Mouse (Mus musculus) liver, postnatal 0 days (tissue): ENCODE measurements at regions not wholly inside any gene's neighbourhood (a gene's known extent, or its start where the extent isn't known, plus 50 kb on each side); places are given as distances from the start of the nearest gene placed in this dataset.

Experiments used
- CTCF ChIP-seq: sonication (generic); IDR thresholded peaks from 2 replicates; pipeline ENCODE4 v1.5.1; 2016; ENCODE audit warnings: antibody characterized with exemption, low read depth
- EP300 ChIP-seq: IDR thresholded peaks from 2 replicates; pipeline ENCODE4 v1.6.1; 2016; ENCODE audit warnings: antibody characterized with exemption, low read depth, mild to moderate bottlenecking

GRCm38 (mm10) chr4:23880007-23880406 lies 616.2 kb upstream of the Mms22l start:
- TF ChIP-seq CTCF (no peak), EP300 (no peak)
